Mouse (Mus musculus) midbrain, embryonic 11.5 days (tissue): Measurements from ENCODE around the gene Chuk. TPM values are rescaled to one million over a fixed set of nuclear protein-coding genes. Genes with fewer than 3 reads are reported as not detected.

Source experiments
- ATAC-seq: fragments of 200-750 bp; cut with Nextera tagmentation; 2 replicates; pipeline ENCODE4 v1.8.0; 2017; ENCODE audit warnings: moderate TSS enrichment, moderate library complexity; ENCODE audit not compliant: low FRiP score
- DNase-seq: peaks from one replicate; pipeline ENCODE4 v3.0.0; 2015; ENCODE audit warnings: low spot score; ENCODE audit errors: missing footprints
- H3K27ac ChIP-seq: fragments of 300-500 bp; sonication (generic); 2 replicates; pipeline ENCODE4 v1.5.1; 2014; ENCODE audit warnings: low read depth, low read length
- H3K27me3 ChIP-seq: fragments of 300-500 bp; sonication (generic); 2 replicates; pipeline ENCODE4 v1.6.1; 2014; ENCODE audit warnings: mild to moderate bottlenecking, low read length, moderate library complexity, mixed read lengths; ENCODE audit not compliant: control insufficient read depth, insufficient read depth
- H3K36me3 ChIP-seq: fragments of 300-500 bp; sonication (generic); 2 replicates; pipeline ENCODE4 v1.6.1; 2014; ENCODE audit warnings: mild to moderate bottlenecking, low read length, moderate library complexity, mixed read lengths; ENCODE audit not compliant: control insufficient read depth, insufficient read depth
- H3K4me1 ChIP-seq: fragments of 300-500 bp; sonication (generic); 2 replicates; pipeline ENCODE4 v1.6.1; 2014; ENCODE audit warnings: low read length; ENCODE audit not compliant: control insufficient read depth, insufficient read depth
- H3K4me2 ChIP-seq: fragments of 300-500 bp; sonication (generic); 2 replicates; pipeline ENCODE4 v1.6.1; 2014; ENCODE audit warnings: mild to moderate bottlenecking, moderate library complexity
- H3K4me3 ChIP-seq: fragments of 300-500 bp; sonication (generic); 2 replicates; pipeline ENCODE4 v1.5.1; 2014; ENCODE audit warnings: low read depth, low read length
- H3K9ac ChIP-seq: fragments of 300-500 bp; sonication (generic); 2 replicates; pipeline ENCODE4 v1.6.1; 2014; ENCODE audit warnings: low read length
- H3K9me3 ChIP-seq: fragments of 300-500 bp; sonication (generic); 2 replicates; pipeline ENCODE4 v1.6.1; 2016; ENCODE audit warnings: low read length; ENCODE audit not compliant: control insufficient read depth
- WGBS: fragments of 180-500 bp; shearing (Covaris S2); extraction: QIAGEN DNeasy Blood & Tissue Kit; methylation state at CpG from one replicate; pipeline ENCODE4 v1.1.7; 2014; 5-methylcytosine and 5-hydroxymethylcytosine counted together
- polyA plus RNA-seq: library from polyadenylated mRNA; unstranded; fragments of >200 nt; fragmentation: Nextera tagmentation; extraction: Ambion mirVana; gene quantifications from 2 replicates; pipeline ENCODE4 v1.2.1, GENCODE M21; 2014

Gene Chuk
- polyA plus RNA-seq, 1 experiment from 2014 or later, result 53.9 TPM

- Histone ChIP-seq H3K27me3 (no peaks in the 10 kb centered on the region), H3K4me1 (peaks cover 5% of the 10 kb centered on the region), H3K4me2 (no peak overlapping the region), H3K9ac (no peak overlapping the region), H3K4me3 (no peak overlapping the region), H3K36me3 (no peaks in the 10 kb centered on the region), H3K9me3 (no peaks in the 10 kb centered on the region), H3K27ac (no peak overlapping the region)
- DNase-seq (no peak), ATAC-seq (no peak)
- 88% methylated on average over 2 of the region's 2 CpGs for WGBS
Measured at GRCm38 (mm10) chr19:44064734-44065133, 42.5 kb downstream of the Chuk start.

DNA sequence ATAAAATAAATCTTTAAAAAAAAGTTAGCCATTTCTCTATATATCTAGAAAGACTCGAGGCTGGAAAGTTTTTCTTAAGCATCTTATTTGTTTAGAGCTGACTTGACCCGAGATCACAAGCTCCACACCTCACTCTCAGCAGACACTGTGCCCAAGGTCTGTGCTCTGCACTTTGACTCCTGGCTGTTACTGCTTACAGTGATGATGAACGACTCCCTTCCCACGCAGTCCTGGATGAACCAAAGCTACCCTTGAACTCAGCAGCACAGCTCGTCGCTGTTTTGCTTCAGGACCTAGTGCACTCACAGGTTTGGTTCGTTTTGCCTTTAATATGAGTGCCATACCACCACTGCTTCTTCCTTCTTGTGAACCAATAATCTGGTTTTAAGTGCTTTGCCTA, 43.5 kb downstream of the Chuk start:
- no peak for ATAC-seq
- 95% methylated on average over 7 of the region's 7 CpGs for WGBS
- Histone ChIP-seq H3K9ac (no peak overlapping the region), H3K4me2 (no peak overlapping the region), H3K9me3 (no peaks in the 10 kb centered on the region), H3K36me3 (no peaks in the 10 kb centered on the region), H3K27me3 (no peaks in the 10 kb centered on the region), H3K4me1 (peaks cover 4% of the 10 kb centered on the region), H3K4me3 (no peak overlapping the region), H3K27ac (no peak overlapping the region)
- DNase-seq, result no peak

DNA sequence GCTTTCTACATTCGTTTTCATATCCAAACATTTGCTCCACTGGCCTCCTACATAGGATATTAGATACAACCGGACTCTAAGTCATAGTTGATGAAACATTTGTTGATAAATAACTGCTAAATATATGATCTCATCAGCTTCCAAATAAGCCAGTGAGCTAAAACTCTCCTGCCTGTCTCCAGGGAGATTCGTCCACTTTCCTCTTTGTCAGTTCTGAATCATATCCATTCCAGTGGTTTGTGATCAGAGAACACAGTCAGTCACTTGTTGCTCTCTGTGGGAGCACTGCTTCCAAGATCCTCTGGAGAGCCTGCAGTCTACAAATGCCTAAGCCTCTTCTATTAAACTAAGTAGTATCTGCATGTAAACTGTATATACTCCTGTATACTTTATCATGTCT, 47.1 kb downstream of the Chuk start:
- no peaks in the 10 kb centered on the region for H3K36me3 ChIP-seq
- H3K4me2 ChIP-seq, result no peak overlapping the region
- DNase-seq, result no peak
- no peaks in the 10 kb centered on the region for H3K4me1 ChIP-seq
- no peak overlapping the region for H3K4me3 ChIP-seq
- ATAC-seq, result no peak
- no peak overlapping the region for H3K27ac ChIP-seq
- no peaks in the 10 kb centered on the region for H3K27me3 ChIP-seq
- 89% methylated on average over 3 of the region's 3 CpGs for WGBS
- no peaks in the 10 kb centered on the region for H3K9me3 ChIP-seq
- H3K9ac ChIP-seq, result no peak overlapping the region

DNA sequence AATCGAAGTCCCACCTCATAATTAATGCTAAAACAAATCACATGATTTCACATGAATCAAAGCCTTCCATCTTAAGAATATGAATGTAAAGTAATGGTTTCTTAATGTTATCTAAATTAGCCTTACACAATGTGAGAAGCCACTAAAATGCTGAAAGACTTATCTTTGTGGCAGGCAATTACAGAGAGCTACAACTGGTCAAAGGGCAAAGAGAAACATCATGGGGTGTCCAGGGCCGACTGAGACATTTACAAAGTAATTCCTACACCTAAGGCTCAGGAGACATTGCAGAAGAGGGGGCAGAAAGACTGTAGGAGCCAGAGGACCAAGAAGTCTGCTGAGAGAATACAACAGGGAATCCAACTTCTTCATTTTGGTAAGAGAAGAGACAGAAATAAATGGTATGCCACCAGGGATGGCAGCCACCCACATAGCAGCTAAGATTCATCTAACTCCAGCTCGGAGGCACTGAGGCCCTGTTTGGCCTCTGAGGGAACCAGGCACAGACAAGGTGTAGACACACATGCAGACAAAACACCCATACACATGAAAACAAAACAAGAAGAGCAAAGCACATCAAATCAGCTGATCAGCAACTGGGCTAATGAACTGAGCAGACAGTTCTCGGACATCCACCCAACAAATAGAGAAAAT, 52.0 kb downstream of the Chuk start:
- Histone ChIP-seq H3K27ac (no peak overlapping the region), H3K9me3 (no peaks in the 10 kb centered on the region), H3K4me2 (no peak overlapping the region), H3K4me3 (no peak overlapping the region), H3K27me3 (no peaks in the 10 kb centered on the region), H3K4me1 (no peaks in the 10 kb centered on the region), H3K36me3 (0 out of 2 replicates have a peak, but pooled peaks cover 2% of the 10 kb centered on the region), H3K9ac (no peak overlapping the region)
- 84% methylated on average over 4 of the region's 4 CpGs for WGBS
- DNase-seq (no peak), ATAC-seq (no peak)

DNA sequence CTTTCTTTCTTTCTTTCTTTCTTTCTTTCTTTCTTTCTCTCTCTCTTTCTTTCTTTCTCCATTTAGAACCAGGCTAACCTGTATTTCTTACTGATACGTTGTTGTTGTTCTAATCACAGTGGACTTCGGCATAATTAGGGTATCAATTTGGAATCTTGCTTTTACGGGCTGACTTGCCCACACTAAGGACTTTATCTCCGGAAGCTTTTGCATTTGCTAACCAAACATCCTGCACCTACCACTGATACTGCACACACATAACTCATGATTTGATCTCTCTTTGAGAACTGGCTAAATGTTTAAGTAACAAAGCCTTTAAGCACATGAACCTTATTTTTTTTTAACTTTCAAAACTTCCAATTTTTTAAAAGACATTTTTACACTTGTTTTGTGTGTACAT, 56.9 kb downstream of the Chuk start:
- H3K9me3 ChIP-seq, result no peaks in the 10 kb centered on the region
- no peak overlapping the region for H3K27ac ChIP-seq
- no peaks in the 10 kb centered on the region for H3K27me3 ChIP-seq
- ATAC-seq (no peak), DNase-seq (no peak)
- no peak overlapping the region for H3K4me3 ChIP-seq
- 0 out of 2 replicates have a peak, but pooled peaks cover 2% of the 10 kb centered on the region for H3K36me3 ChIP-seq
- 89% methylated on average over 4 of the region's 4 CpGs for WGBS
- H3K4me2 ChIP-seq, result no peak overlapping the region
- no peak overlapping the region for H3K9ac ChIP-seq
- H3K4me1 ChIP-seq, result no peaks in the 10 kb centered on the region

DNA sequence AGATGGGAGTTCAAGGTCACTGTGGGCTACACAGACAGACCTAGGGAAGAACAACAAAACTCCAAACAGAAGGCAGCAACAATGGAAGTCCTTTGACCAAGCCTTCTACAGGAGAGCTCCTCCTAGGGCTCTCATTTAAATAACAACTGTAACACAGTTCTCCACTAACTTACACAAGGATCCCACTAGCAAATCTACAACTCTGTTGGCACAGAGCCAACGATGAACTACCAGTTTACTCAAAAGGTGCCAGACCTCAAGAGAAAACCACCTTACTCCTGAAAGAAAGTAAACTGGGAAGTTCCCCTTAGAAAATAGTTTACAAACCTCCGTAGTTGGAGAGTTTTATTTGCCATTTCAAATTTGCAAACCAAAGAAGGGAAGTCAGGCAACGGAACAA, 58.0 kb downstream of the Chuk start:
- ATAC-seq (no peak), DNase-seq (no peak)
- WGBS, result 68% methylated on average over 3 of the region's 3 CpGs
- H3K4me1 ChIP-seq, result no peaks in the 10 kb centered on the region
- H3K9ac ChIP-seq, result no peak overlapping the region
- H3K4me2 ChIP-seq, result no peak overlapping the region
- no peaks in the 10 kb centered on the region for H3K9me3 ChIP-seq
- no peak overlapping the region for H3K27ac ChIP-seq
- no peak overlapping the region for H3K4me3 ChIP-seq
- H3K36me3 ChIP-seq, result 0 out of 2 replicates have a peak, but pooled peaks cover 2% of the 10 kb centered on the region
- H3K27me3 ChIP-seq, result no peaks in the 10 kb centered on the region

DNA sequence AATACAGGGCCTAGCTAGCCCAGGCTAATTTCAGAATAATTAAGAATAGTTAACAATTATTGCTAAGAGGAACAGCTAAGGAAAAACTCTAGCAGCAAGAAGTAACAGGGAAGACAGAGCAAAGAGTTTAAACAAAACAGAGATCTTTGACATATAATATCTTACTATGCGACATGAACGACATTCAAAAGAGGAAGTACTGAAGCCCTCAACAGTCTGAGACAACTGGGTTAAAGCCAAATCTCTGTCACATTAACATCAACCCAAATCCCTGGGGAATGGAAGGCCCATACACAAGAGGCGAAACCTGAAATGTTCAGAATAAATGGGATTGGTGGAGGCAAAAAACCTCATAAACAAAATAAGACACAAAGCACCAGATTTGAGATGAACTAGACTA, 61.4 kb downstream of the Chuk start:
- Histone ChIP-seq H3K9ac (no peak overlapping the region), H3K4me3 (no peak overlapping the region), H3K36me3 (no peaks in the 10 kb centered on the region), H3K27me3 (no peaks in the 10 kb centered on the region), H3K27ac (no peak overlapping the region), H3K4me1 (no peaks in the 10 kb centered on the region), H3K4me2 (no peak overlapping the region), H3K9me3 (no peaks in the 10 kb centered on the region)
- DNase-seq (no peak), ATAC-seq (no peak)
- 90% methylated on average over 3 of the region's 3 CpGs for WGBS

DNA sequence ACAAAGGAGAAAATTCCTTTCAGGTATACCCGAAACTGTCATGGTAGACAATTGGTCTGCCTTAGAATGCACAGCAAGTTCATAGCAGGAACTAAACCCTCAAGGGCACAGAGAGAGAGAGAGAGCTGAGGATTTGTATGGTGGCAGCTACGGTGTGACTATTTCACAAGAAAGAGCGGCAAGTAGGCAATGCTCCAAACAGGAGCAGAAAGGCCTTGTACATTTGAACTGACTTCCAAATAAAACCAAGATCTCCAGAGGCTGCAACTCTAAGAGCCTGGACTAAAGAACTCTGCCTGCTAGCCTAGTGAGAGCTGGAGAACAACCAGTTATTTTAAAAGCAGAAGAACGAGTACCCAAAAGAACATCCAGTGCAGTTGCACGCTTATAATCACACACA, 65.2 kb downstream of the Chuk start:
- H3K4me1 ChIP-seq, result no peaks in the 10 kb centered on the region
- WGBS, result 82% methylated on average over 5 of the region's 5 CpGs
- H3K9me3 ChIP-seq, result no peaks in the 10 kb centered on the region
- H3K36me3 ChIP-seq, result no peaks in the 10 kb centered on the region
- H3K27ac ChIP-seq, result no peak overlapping the region
- H3K9ac ChIP-seq, result no peak overlapping the region
- ATAC-seq (no peak), DNase-seq (no peak)
- H3K27me3 ChIP-seq, result no peaks in the 10 kb centered on the region
- no peak overlapping the region for H3K4me2 ChIP-seq
- H3K4me3 ChIP-seq, result no peak overlapping the region

DNA sequence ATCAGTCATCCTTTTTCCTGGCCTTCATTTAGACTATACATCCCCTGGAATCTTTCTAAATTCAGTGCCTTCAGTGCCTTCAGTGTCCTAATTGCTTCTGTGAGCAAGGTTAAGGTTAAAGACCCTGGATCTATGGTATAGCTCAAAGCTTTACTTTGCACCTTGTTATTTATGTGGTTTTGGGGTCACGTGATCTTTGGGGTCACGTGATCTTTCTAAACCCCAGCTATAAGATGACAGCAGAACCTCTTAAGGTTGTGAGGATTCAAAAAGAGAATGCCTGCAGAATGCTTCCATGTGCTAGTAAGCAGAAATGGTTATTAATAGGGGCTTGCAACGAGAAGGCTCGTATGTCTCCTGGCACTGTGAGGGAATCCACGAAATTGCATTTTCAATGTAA, 73.9 kb downstream of the Chuk start:
- no peak overlapping the region for H3K4me2 ChIP-seq
- H3K27me3 ChIP-seq, result no peaks in the 10 kb centered on the region
- DNase-seq (no peak), ATAC-seq (no peak)
- no peaks in the 10 kb centered on the region for H3K9me3 ChIP-seq
- no peaks in the 10 kb centered on the region for H3K4me1 ChIP-seq
- H3K36me3 ChIP-seq, result peaks cover 3% of the 10 kb centered on the region; the same call in 1 of the 2 replicates
- H3K9ac ChIP-seq, result no peak overlapping the region
- no peak overlapping the region for H3K4me3 ChIP-seq
- WGBS, result 96% methylated on average over 5 of the region's 5 CpGs
- H3K27ac ChIP-seq, result no peak overlapping the region
